Mouse (Mus musculus) granulocyte monocyte progenitor cell, adult 5-6 weeks (primary cell): ENCODE measurements around the gene Nup43. TPM values are rescaled to one million over a fixed set of nuclear protein-coding genes. Genes with fewer than 3 reads are reported as not detected.

Experiments used
- ATAC-seq: replicated peaks from 2 replicates; pipeline ENCODE4 v1.8.0; 2016; ENCODE audit warnings: mild to moderate bottlenecking, moderate TSS enrichment, inconsistent platforms; ENCODE audit not compliant: poor library complexity, severe bottlenecking
- total RNA-seq, 2 experiments: library from RNA; stranded (forward) in 1 of 2; stranded (reverse) in 1 of 2; fragments of 200-712, 200-1000 nt in 1 of 2; fragments of >200 nt in 1 of 2; fragmentation: Nextera tagmentation in 1 of 2; gene quantifications; 2 replicates each; pipeline ENCODE4 v1.2.3; 2014 to 2017

The Nup43 gene
- total RNA-seq, 2 experiments from 2014 or later: 18.7 to 26.2 TPM

GRCm38 (mm10) chr10:7681343-7682025, 14.2 kb downstream of the Nup43 start:
- ATAC-seq: peak; percentile 63

GRCm38 (mm10) chr10:7682249-7682648, 14.9 kb downstream of the Nup43 start:
- no peak for ATAC-seq

GRCm38 (mm10) chr10:7686902-7687301, 19.6 kb downstream of the Nup43 start:
- ATAC-seq: no peak

GRCm38 (mm10) chr10:7695286-7695685, 28.0 kb downstream of the Nup43 start:
- peak; percentile 80 for ATAC-seq

GRCm38 (mm10) chr10:7700120-7700519, 32.8 kb downstream of the Nup43 start:
- no peak for ATAC-seq

GRCm38 (mm10) chr10:7702586-7702985, 35.3 kb downstream of the Nup43 start:
- no peak for ATAC-seq

GRCm38 (mm10) chr10:7710121-7710520, 42.8 kb downstream of the Nup43 start:
- ATAC-seq: no peak

- no peak for ATAC-seq
These were observed 45.2 kb downstream of the Nup43 start for GRCm38 (mm10) chr10:7712506-7712905.

- ATAC-seq: no peak
These were observed 47.8 kb downstream of the Nup43 start for GRCm38 (mm10) chr10:7715056-7715455.

GRCm38 (mm10) chr10:7725751-7726500, 58.6 kb downstream of the Nup43 start, which contains the start of gene Katna1:
Katna1 (plus strand) TSS chr10:7726000.
- peak; percentile 97 for ATAC-seq

GRCm38 (mm10) chr10:7726501-7726812, 59.2 kb downstream of the Nup43 start:
- ATAC-seq: no peak

GRCm38 (mm10) chr10:7727011-7727410, 59.7 kb downstream of the Nup43 start:
- 0 out of 2 replicates have a peak, but pooled peaks have one; percentile 4 for ATAC-seq

Other genes starting within 250 kb of the Nup43 start
- 28.6 and 32.3 TPM in 2 replicates for gene Ulbp1, start 193.9 kb upstream of the Nup43 start, total RNA-seq (2014; fragmentation: Nextera tagmentation)
- 21.0 and 26.3 TPM in 2 replicates for gene Ulbp1, start 193.9 kb upstream of the Nup43 start, total RNA-seq (2017)
- 0.45 and 1.2 TPM in 2 replicates for gene Lrp11, start 77.7 kb upstream of the Nup43 start, total RNA-seq (2014; fragmentation: Nextera tagmentation)
- 0.57 and 0.82 TPM in 2 replicates for gene Lrp11, start 77.7 kb upstream of the Nup43 start, total RNA-seq (2017)
- 46.8 and 64.6 TPM in 2 replicates for gene Pcmt1, start 13.6 kb downstream of the Nup43 start, total RNA-seq (2014; fragmentation: Nextera tagmentation)
- gene Pcmt1, start 13.6 kb downstream of the Nup43 start, total RNA-seq (2017): 68.1 and 81.7 TPM in 2 replicates
- 23.1 and 29.9 TPM in 2 replicates for gene Lats1, start 13.7 kb downstream of the Nup43 start, total RNA-seq (2014; fragmentation: Nextera tagmentation)
- gene Lats1, start 13.7 kb downstream of the Nup43 start, total RNA-seq (2017): 12.4 and 16.2 TPM in 2 replicates
- gene Katna1, start 58.5 kb downstream of the Nup43 start, total RNA-seq (2014; fragmentation: Nextera tagmentation): 41.3 and 42.5 TPM in 2 replicates
- 59.1 and 61.3 TPM in 2 replicates for gene Katna1, start 58.5 kb downstream of the Nup43 start, total RNA-seq (2017)
- gene Ginm1, start 125.3 kb downstream of the Nup43 start, total RNA-seq (2014; fragmentation: Nextera tagmentation): 30.5 and 32.2 TPM in 2 replicates
- gene Ginm1, start 125.3 kb downstream of the Nup43 start, total RNA-seq (2017): 40.5 and 57.9 TPM in 2 replicates
- 32.8 and 38.8 TPM in 2 replicates for gene Ppil4, start 125.4 kb downstream of the Nup43 start, total RNA-seq (2014; fragmentation: Nextera tagmentation)
- gene Ppil4, start 125.4 kb downstream of the Nup43 start, total RNA-seq (2017): 79.6 and 88.6 TPM in 2 replicates
- gene Zc3h12d, start 165.0 kb downstream of the Nup43 start, total RNA-seq (2014; fragmentation: Nextera tagmentation): not detected in 2 replicates
- gene Zc3h12d, start 165.0 kb downstream of the Nup43 start, total RNA-seq (2017): 0.30 and 0.36 TPM in 2 replicates